Mouse (Mus musculus) cerebellum, postnatal 36 days (tissue): ENCODE measurements around the gene Cfap61.

ENCODE experiments used
- DNase-seq, 2 experiments: peaks; one replicate each; pipeline ENCODE4 v3.0.0; 2021 to 2022; ENCODE audit warnings: mixed read lengths in 2 of 2

Gene Cfap61

GRCm38 (mm10) chr2:145950239-145950638 lies 15.7 kb downstream of the Cfap61 start:
- DNase-seq, result no peak

- no peak for DNase-seq
Measured at GRCm38 (mm10) chr2:145952726-145953125, 18.1 kb downstream of the Cfap61 start.

- no peak for DNase-seq
Measured at GRCm38 (mm10) chr2:145955844-145956243, 21.3 kb downstream of the Cfap61 start.

GRCm38 (mm10) chr2:145956318-145956717 lies 21.7 kb downstream of the Cfap61 start:
- DNase-seq, result no peak

- DNase-seq, result no peak
Measured at GRCm38 (mm10) chr2:145957450-145957849, 22.9 kb downstream of the Cfap61 start.

GRCm38 (mm10) chr2:145958097-145958496 lies 23.5 kb downstream of the Cfap61 start:
- no peak for DNase-seq

- DNase-seq, result no peak
Measured at GRCm38 (mm10) chr2:145958551-145958950, 24.0 kb downstream of the Cfap61 start.

GRCm38 (mm10) chr2:145961861-145962260 lies 27.3 kb downstream of the Cfap61 start:
- DNase-seq, result no peak

- peak; percentile 78 to 80 for DNase-seq
Measured at GRCm38 (mm10) chr2:145970751-145971150, 36.2 kb downstream of the Cfap61 start.

- DNase-seq, result peak; percentile 72 to 77
Measured at GRCm38 (mm10) chr2:145971237-145972010, 36.8 kb downstream of the Cfap61 start.

GRCm38 (mm10) chr2:145972571-145972970 lies 38.0 kb downstream of the Cfap61 start:
- no peak for DNase-seq

- no peak for DNase-seq
Measured at GRCm38 (mm10) chr2:145979616-145980015, 45.0 kb downstream of the Cfap61 start.

GRCm38 (mm10) chr2:145980881-145981280 lies 46.3 kb downstream of the Cfap61 start:
- DNase-seq, result no peak

- no peak for DNase-seq
Measured at GRCm38 (mm10) chr2:145981699-145982112, 47.1 kb downstream of the Cfap61 start.

- DNase-seq, result no peak
Measured at GRCm38 (mm10) chr2:145982317-145983045, 47.9 kb downstream of the Cfap61 start.

- no peak for DNase-seq
Measured at GRCm38 (mm10) chr2:145987757-145988156, 53.2 kb downstream of the Cfap61 start.

- DNase-seq, result no peak
Measured at GRCm38 (mm10) chr2:145990446-145990845, 55.9 kb downstream of the Cfap61 start.

GRCm38 (mm10) chr2:145996472-145996871 lies 61.9 kb downstream of the Cfap61 start:
- no peak for DNase-seq

- DNase-seq, result no peak
Measured at GRCm38 (mm10) chr2:145997956-145998525, 63.5 kb downstream of the Cfap61 start.

- no peak for DNase-seq
Measured at GRCm38 (mm10) chr2:146008801-146009200, 74.2 kb downstream of the Cfap61 start.

- no peak for DNase-seq
Measured at GRCm38 (mm10) chr2:146009596-146010349, 75.2 kb downstream of the Cfap61 start.

- DNase-seq, result no peak
Measured at GRCm38 (mm10) chr2:146010816-146011215, 76.2 kb downstream of the Cfap61 start.
